In the genomic region with DNA sequence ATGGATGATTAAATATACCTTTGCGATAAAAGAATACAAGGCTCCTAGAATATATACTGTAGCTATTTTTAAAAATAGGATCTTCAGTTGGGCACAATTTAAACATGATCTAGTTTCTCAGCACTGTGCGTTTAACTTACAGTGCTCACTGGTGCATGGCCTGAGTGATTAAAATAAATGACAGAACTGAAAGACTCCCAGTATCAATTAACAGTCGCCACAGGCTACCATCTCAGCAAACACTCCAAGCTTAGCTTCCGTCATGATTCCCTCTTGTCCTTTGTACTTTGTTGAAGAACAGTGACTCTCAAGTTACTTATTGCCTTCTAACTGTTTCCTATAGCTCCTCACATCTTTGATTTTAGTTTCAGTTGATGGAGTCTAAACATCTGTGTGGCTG, we compare ENCODE assay signal across 22 mouse cellular contexts.
DNase-seq lines count a peak whose midpoint lies in the region; ATAC-seq and TF ChIP-seq lines count a peak whose summit lies in the region.
"Had no signal": no experiment of that assay in that cellular context is flagged by ENCODE, and none has a peak within 500 bp of the region (broad histone marks: within the 10 kb centered on the region; RNA-seq: fewer than 3 reads in every experiment).

No protein-coding gene starts in this region.

- H3K9me3 ChIP-seq in kidney, embryonic 14.5 days (ENCODE audit: control insufficient read depth, low read length), result no peaks in the 10 kb centered on the region
- no peaks in the 10 kb centered on the region for H3K9me3 ChIP-seq in kidney, embryonic 16.5 days (ENCODE audit: low read length)
- H3K9me3 ChIP-seq: embryonic facial prominence, embryonic 13.5 days; embryonic facial prominence, embryonic 15.5 days; forebrain, embryonic 10.5 days; forebrain, embryonic 12.5 days had no signal

- H3K4me3 ChIP-seq in kidney, embryonic 14.5 days (ENCODE audit: low read length), result no peak overlapping the region
- no peak overlapping the region for H3K4me3 ChIP-seq in kidney, embryonic 16.5 days (ENCODE audit: low read length)
- no peak overlapping the region for H3K4me3 ChIP-seq in layer of hippocampus, adult 2 months
- H3K4me3 ChIP-seq: embryonic facial prominence, embryonic 13.5 days; embryonic facial prominence, embryonic 15.5 days; erythroblast, embryonic 14.5 days; forebrain, embryonic 10.5 days; forebrain, embryonic 12.5 days had no signal

- peaks cover 4% of the 10 kb centered on the region; the same call in 1 of the 2 replicates for H3K4me1 ChIP-seq in kidney, embryonic 14.5 days (ENCODE audit: control insufficient read depth, insufficient read depth, low read length)
- no peaks in the 10 kb centered on the region for H3K4me1 ChIP-seq in kidney, embryonic 16.5 days (ENCODE audit: insufficient read depth, low read length)
- H3K4me1 ChIP-seq: embryonic facial prominence, embryonic 15.5 days; forebrain, embryonic 10.5 days; forebrain, embryonic 12.5 days had no signal

- 36% methylated on average over 4 of the region's 4 CpGs for WGBS in kidney, embryonic 14.5 days
- WGBS in kidney, embryonic 16.5 days, result 46% methylated on average over 4 of the region's 4 CpGs

- peak; percentile 88 for ATAC-seq in kidney, embryonic 14.5 days (ENCODE audit: low FRiP score, low TSS enrichment)
- peak; percentile 69; the same call in 1 of the 2 replicates for ATAC-seq in kidney, embryonic 16.5 days (ENCODE audit: low FRiP score, low TSS enrichment)
- ATAC-seq: forebrain, embryonic 14.5 days had no signal

- no peak for DNase-seq in kidney, postnatal 10 days
- DNase-seq in kidney, postnatal 36 days, result no peak
- DNase-seq in layer of hippocampus, adult 2 months (ENCODE audit: low spot score in 2 of 2), result no peak
- DNase-seq in layer of hippocampus, adult 8-10 months (ENCODE audit: low spot score in 2 of 2), result no peak
- DNase-seq: adrenal gland, adult 2 months; adrenal gland, postnatal 10 days; adrenal gland, postnatal 25 days; cerebellum, adult 11 months; cerebellum, adult 18-20 months; cerebellum, adult 8-10 months; cerebellum, adult 9-11 months; cerebellum, postnatal 14 days; cerebellum, postnatal 36 days; embryo, embryonic 11 days had no signal

- H3K27me3 ChIP-seq in kidney, embryonic 14.5 days (ENCODE audit: control insufficient read depth, insufficient read depth, low read length), result no peaks in the 10 kb centered on the region
- no peaks in the 10 kb centered on the region for H3K27me3 ChIP-seq in kidney, embryonic 16.5 days (ENCODE audit: insufficient read depth, low read length)
- H3K27me3 ChIP-seq: embryonic facial prominence, embryonic 13.5 days; embryonic facial prominence, embryonic 15.5 days; forebrain, embryonic 12.5 days had no signal

- TF ChIP-seq CTCF in layer of hippocampus, adult 2 months (conservative IDR thresholded peaks at IDR 0.05), result no peak

- H3K9ac ChIP-seq in kidney, embryonic 14.5 days (ENCODE audit: low read depth, low read length), result no peak overlapping the region
- H3K9ac ChIP-seq in kidney, embryonic 16.5 days (replicated peaks; ENCODE audit: low read length), result no peak overlapping the region
- H3K9ac ChIP-seq: embryonic facial prominence, embryonic 13.5 days; embryonic facial prominence, embryonic 15.5 days; forebrain, embryonic 12.5 days had no signal

- H3K27ac ChIP-seq in kidney, embryonic 14.5 days (ENCODE audit: low read depth, low read length), result peak overlapping the region; percentile 56
- H3K27ac ChIP-seq in kidney, embryonic 16.5 days (ENCODE audit: low read length), result no peak overlapping the region
- peak overlapping the region; percentile 24; the same call in 1 of the 2 replicates for H3K27ac ChIP-seq in layer of hippocampus, adult 2 months
- H3K27ac ChIP-seq: embryonic facial prominence, embryonic 13.5 days; embryonic facial prominence, embryonic 15.5 days; forebrain, embryonic 10.5 days; forebrain, embryonic 12.5 days had no signal

- H3K36me3 ChIP-seq in kidney, embryonic 14.5 days (ENCODE audit: control insufficient read depth, insufficient read depth, low read length), result no peaks in the 10 kb centered on the region
- H3K36me3 ChIP-seq in kidney, embryonic 16.5 days (ENCODE audit: insufficient read depth, low read length), result no peaks in the 10 kb centered on the region
- H3K36me3 ChIP-seq: embryonic facial prominence, embryonic 13.5 days; embryonic facial prominence, embryonic 15.5 days; forebrain, embryonic 10.5 days; forebrain, embryonic 12.5 days had no signal

- H3K4me2 ChIP-seq in kidney, embryonic 14.5 days (replicated peaks; ENCODE audit: low read depth, low read length), result no peak overlapping the region
- H3K4me2 ChIP-seq in kidney, embryonic 16.5 days (replicated peaks; ENCODE audit: low read depth, low read length), result no peak overlapping the region
- H3K4me2 ChIP-seq: embryonic facial prominence, embryonic 13.5 days; embryonic facial prominence, embryonic 15.5 days; forebrain, embryonic 12.5 days had no signal
